Mouse (Mus musculus): ENCODE results near the gene Mdh1. TPM values are rescaled to one million over a fixed set of nuclear protein-coding genes. Genes with fewer than 3 reads are reported as not detected.
"Not testable (repeated sequence)": the region's sequence is repeated elsewhere in the genome, so short reads cannot be mapped to it uniquely, and the experiment has no call there.

Mdh1 gene
- polyA plus RNA-seq, 1 experiment: 261 TPM

GRCm38 (mm10) chr11:21545951-21546350 is 26.2 kb downstream of the Mdh1 start:
- TF ChIP-seq POLR2A (IDR thresholded peaks at IDR 0.05; ENCODE audit: low read depth, low read length): no peak
- H3K4me3 ChIP-seq (ENCODE audit: low read depth, low read length): no peak overlapping the region
- H3K27ac ChIP-seq (ENCODE audit: insufficient read depth, low read depth, low read length): no peak overlapping the region
- H3K27me3 ChIP-seq (ENCODE audit: control insufficient read depth, insufficient read depth, low read length): no peaks in the 10 kb centered on the region
- H3K4me1 ChIP-seq (ENCODE audit: control insufficient read depth, insufficient read depth, insufficient read length, low read length): peaks cover 7% of the 10 kb centered on the region; the same call in 1 of the 2 replicates
- no peaks in the 10 kb centered on the region for H3K36me3 ChIP-seq (ENCODE audit: control insufficient read depth, insufficient read depth, low read length)

DNA sequence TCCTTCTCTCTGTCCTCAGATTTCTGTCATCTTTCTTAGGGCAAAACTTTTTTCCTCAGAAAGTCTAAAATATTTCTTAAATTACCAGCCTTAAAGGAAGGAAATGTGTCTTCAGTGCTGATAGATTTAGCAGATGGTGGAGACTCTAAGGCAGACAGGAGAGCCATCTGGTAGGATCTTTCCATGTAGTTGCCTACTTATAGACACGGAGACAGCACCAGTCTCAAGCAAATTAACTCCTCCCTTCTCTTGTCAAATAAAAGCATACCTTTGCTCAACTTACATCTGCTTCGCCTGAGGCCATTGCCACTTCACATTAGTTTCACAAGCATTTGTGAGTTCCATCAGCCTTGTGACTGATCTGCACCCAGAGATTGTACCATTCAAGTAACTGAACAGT is 27.1 kb downstream of the Mdh1 start:
- peaks cover 2% of the 10 kb centered on the region; the same call in 1 of the 2 replicates for H3K4me1 ChIP-seq (ENCODE audit: control insufficient read depth, insufficient read depth, insufficient read length, low read length)
- TF ChIP-seq CTCF (IDR thresholded peaks at IDR 0.05; ENCODE audit: extremely low read depth, insufficient read length, insufficient replicate concordance, low read depth, low read length) (no peak), POLR2A (IDR thresholded peaks at IDR 0.05; ENCODE audit: low read depth, low read length) (no peak)
- H3K4me3 ChIP-seq (ENCODE audit: low read depth, low read length): no peak overlapping the region
- whole genome bisulfite sequencing: 65% methylated on average over 2 of the region's 2 CpGs
- no peak overlapping the region for H3K27ac ChIP-seq (ENCODE audit: insufficient read depth, low read depth, low read length)
- no peaks in the 10 kb centered on the region for H3K27me3 ChIP-seq (ENCODE audit: control insufficient read depth, insufficient read depth, low read length)
- H3K36me3 ChIP-seq (ENCODE audit: control insufficient read depth, insufficient read depth, low read length): no peaks in the 10 kb centered on the region

GRCm38 (mm10) chr11:21542731-21543130 is 29.4 kb downstream of the Mdh1 start:
- WGBS: 71% methylated on average over 5 of the region's 5 CpGs
- no peak overlapping the region for H3K27ac ChIP-seq (ENCODE audit: insufficient read depth, low read depth, low read length)
- TF ChIP-seq CTCF (IDR thresholded peaks at IDR 0.05; ENCODE audit: extremely low read depth, insufficient read length, insufficient replicate concordance, low read depth, low read length) (no peak), POLR2A (IDR thresholded peaks at IDR 0.05; ENCODE audit: low read depth, low read length) (no peak)
- no peak overlapping the region for H3K4me3 ChIP-seq (ENCODE audit: low read depth, low read length)
- H3K27me3 ChIP-seq (ENCODE audit: control insufficient read depth, insufficient read depth, low read length): no peaks in the 10 kb centered on the region
- no peaks in the 10 kb centered on the region for H3K36me3 ChIP-seq (ENCODE audit: control insufficient read depth, insufficient read depth, low read length)
- H3K4me1 ChIP-seq (ENCODE audit: control insufficient read depth, insufficient read depth, insufficient read length, low read length): peaks cover 2% of the 10 kb centered on the region; the same call in 1 of the 2 replicates

DNA sequence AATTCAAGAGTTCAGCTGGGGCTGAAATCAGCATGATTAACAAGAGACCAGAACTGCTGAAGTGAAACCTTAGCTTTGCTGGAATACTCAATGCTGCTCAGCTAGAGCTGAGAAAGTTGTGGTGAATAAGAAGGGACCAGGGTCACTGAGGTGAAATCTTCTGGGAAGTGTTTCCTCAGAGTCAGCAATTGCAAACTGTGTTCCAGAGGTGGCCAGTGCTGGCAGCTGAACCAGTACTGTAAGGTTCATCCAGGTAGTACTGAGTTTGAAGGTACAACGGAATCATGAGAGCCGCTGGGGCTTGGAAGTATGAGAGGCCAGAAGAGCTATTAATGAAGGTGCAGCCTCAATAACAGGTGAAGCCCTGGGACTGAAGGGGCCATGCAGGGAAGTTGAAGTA is 31.5 kb downstream of the Mdh1 start:
- no peaks in the 10 kb centered on the region for H3K36me3 ChIP-seq (ENCODE audit: control insufficient read depth, insufficient read depth, low read length)
- H3K4me3 ChIP-seq (ENCODE audit: low read depth, low read length): no peak overlapping the region
- no peak for TF ChIP-seq POLR2A (IDR thresholded peaks at IDR 0.05; ENCODE audit: low read depth, low read length)
- no peak overlapping the region for H3K27ac ChIP-seq (ENCODE audit: insufficient read depth, low read depth, low read length)
- H3K4me1 ChIP-seq (ENCODE audit: control insufficient read depth, insufficient read depth, insufficient read length, low read length): peaks cover 2% of the 10 kb centered on the region; the same call in 1 of the 2 replicates
- WGBS: 85% methylated on average over 2 of the region's 2 CpGs
- H3K27me3 ChIP-seq (ENCODE audit: control insufficient read depth, insufficient read depth, low read length): no peaks in the 10 kb centered on the region

DNA sequence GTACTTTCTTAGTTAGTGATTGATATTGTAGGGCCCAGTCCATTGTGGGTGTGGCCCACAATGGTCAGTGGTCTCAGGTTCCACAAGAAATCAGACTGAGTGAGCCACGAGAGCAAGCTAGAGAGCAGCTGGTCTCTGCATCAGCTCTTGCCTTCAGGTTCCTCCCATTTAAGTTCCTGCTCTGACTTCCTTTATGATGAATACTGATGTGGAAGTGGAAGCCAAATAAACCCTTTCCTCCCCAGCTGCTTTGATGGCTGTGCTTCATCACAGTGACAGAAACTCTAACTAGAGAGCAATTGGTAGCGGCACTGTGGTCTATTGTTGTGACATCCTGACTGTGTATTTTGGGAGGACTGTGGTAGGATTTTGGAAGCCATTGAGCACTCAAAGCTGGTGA is 32.1 kb downstream of the Mdh1 start:
- TF ChIP-seq POLR2A (IDR thresholded peaks at IDR 0.05; ENCODE audit: low read depth, low read length): no peak
- TF ChIP-seq CTCF (IDR thresholded peaks at IDR 0.05; ENCODE audit: extremely low read depth, insufficient read length, insufficient replicate concordance, low read depth, low read length): no peak
- Histone ChIP-seq H3K36me3 (ENCODE audit: control insufficient read depth, insufficient read depth, low read length) (no peaks in the 10 kb centered on the region), H3K4me3 (ENCODE audit: low read depth, low read length) (no peak overlapping the region), H3K27me3 (ENCODE audit: control insufficient read depth, insufficient read depth, low read length) (no peaks in the 10 kb centered on the region), H3K27ac (ENCODE audit: insufficient read depth, low read depth, low read length) (no peak overlapping the region), H3K4me1 (ENCODE audit: control insufficient read depth, insufficient read depth, insufficient read length, low read length) (peaks cover 2% of the 10 kb centered on the region; the same call in 1 of the 2 replicates)
- WGBS: 70% methylated on average over 2 of the region's 2 CpGs

DNA sequence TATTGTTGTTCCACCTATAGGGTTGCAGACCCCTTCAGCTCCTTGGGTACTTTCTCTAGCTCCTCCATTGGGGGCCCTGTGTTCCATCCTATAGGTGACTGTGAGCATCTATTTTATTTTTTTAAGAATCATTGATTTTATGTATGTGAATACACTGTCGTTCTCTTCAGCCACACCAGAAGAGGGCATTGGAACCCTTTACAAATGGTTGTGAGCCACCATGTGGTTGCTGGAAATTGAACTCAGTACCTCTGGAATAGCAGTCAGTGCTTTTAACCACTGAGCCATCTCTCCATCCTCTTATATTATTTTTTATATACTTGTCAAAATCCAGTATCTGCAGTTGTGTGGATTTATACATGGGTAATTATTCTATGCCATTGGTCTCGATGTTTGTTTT is 41.3 kb downstream of the Mdh1 start:
- H3K4me1 ChIP-seq (ENCODE audit: control insufficient read depth, insufficient read depth, insufficient read length, low read length); H3K36me3 ChIP-seq (ENCODE audit: control insufficient read depth, insufficient read depth, low read length); H3K27ac ChIP-seq (ENCODE audit: insufficient read depth, low read depth, low read length); H3K4me3 ChIP-seq (ENCODE audit: low read depth, low read length); H3K27me3 ChIP-seq (ENCODE audit: control insufficient read depth, insufficient read depth, low read length): not testable (repeated sequence)
- 84% methylated on average over 2 of the region's 2 CpGs for WGBS

DNA sequence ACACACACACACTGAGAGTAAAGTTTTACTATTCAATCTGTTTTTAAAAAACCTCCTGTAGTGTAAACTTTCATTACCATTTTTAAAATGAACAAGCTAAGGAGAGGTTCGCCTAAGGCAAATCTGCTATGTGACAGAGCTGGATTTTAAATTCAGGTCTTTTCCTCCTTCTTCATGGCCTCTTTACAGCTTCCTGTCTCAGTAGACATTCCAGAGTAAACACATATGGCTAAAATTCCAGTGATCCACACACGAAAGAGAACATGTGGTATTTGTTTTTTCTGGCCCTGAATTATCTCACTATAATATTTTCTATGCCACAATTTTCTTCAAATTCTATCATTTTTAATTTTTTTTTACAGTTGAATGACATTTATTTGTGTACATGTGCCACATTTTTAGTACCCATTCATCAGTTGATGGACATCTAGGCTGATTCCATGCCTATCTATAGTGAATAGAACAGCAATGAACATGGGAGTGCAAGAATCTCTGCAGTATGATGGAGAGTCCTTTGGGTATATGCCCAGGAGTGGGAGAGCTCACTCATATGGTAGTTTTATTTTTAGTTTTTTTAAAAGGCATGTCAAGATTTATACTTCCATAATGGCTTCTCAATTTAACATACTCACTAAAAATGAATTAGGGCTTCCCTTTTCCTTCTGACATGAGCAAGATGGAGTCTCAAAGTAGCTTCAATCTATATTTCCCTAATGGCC is 43.3 kb downstream of the Mdh1 start:
- 47% methylated on average over 2 of the region's 2 CpGs for WGBS
- no peaks in the 10 kb centered on the region for H3K27me3 ChIP-seq (ENCODE audit: control insufficient read depth, insufficient read depth, low read length)

DNA sequence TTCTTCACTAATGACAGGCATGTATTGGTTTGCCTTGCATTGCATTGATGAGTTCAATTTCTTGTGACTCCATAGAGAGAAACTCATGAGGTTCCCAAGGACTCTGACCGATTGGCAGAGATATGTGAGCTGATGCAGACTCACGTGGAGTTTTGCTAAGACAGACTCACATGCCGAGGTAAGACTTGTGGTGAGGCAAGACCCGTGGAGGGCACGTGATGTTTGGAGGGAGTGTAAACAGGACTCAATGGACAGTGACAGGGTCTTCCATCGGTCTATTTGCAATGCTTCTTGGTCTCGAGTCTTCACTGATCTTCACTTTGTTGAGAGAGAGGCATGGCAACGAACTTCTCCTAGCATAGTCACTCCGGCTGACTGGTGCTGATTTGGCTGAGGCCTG is 54.4 kb downstream of the Mdh1 start:
- Histone ChIP-seq H3K36me3 (ENCODE audit: control insufficient read depth, insufficient read depth, low read length) (no peaks in the 10 kb centered on the region), H3K27me3 (ENCODE audit: control insufficient read depth, insufficient read depth, low read length) (no peaks in the 10 kb centered on the region), H3K4me3 (ENCODE audit: low read depth, low read length) (no peak overlapping the region), H3K27ac (ENCODE audit: insufficient read depth, low read depth, low read length) (no peak overlapping the region), H3K4me1 (ENCODE audit: control insufficient read depth, insufficient read depth, insufficient read length, low read length) (no peaks in the 10 kb centered on the region)
- TF ChIP-seq POLR2A (IDR thresholded peaks at IDR 0.05; ENCODE audit: low read depth, low read length) (no peak), CTCF (IDR thresholded peaks at IDR 0.05; ENCODE audit: extremely low read depth, insufficient read length, insufficient replicate concordance, low read depth, low read length) (no peak)
- 83% methylated on average over 9 of the region's 9 CpGs for WGBS

More for the DNA sequence above, 43.3 kb downstream of the Mdh1 start:
- H3K36me3 ChIP-seq (ENCODE audit: control insufficient read depth, insufficient read depth, low read length): no peaks in the 10 kb centered on the region
- no peaks in the 10 kb centered on the region for H3K4me1 ChIP-seq (ENCODE audit: control insufficient read depth, insufficient read depth, insufficient read length, low read length)
- no peak overlapping the region for H3K4me3 ChIP-seq (ENCODE audit: low read depth, low read length)
- H3K27ac ChIP-seq (ENCODE audit: insufficient read depth, low read depth, low read length): no peak overlapping the region
- TF ChIP-seq CTCF (IDR thresholded peaks at IDR 0.05; ENCODE audit: extremely low read depth, insufficient read length, insufficient replicate concordance, low read depth, low read length) (no peak), POLR2A (IDR thresholded peaks at IDR 0.05; ENCODE audit: low read depth, low read length) (no peak)

- 87% methylated on average over 1 of the region's 1 CpGs for WGBS
- not testable (repeated sequence) for H3K4me3 ChIP-seq (ENCODE audit: low read depth, low read length); H3K4me1 ChIP-seq (ENCODE audit: control insufficient read depth, insufficient read depth, insufficient read length, low read length); H3K36me3 ChIP-seq (ENCODE audit: control insufficient read depth, insufficient read depth, low read length); H3K27me3 ChIP-seq (ENCODE audit: control insufficient read depth, insufficient read depth, low read length); H3K27ac ChIP-seq (ENCODE audit: insufficient read depth, low read depth, low read length)
Measured at GRCm38 (mm10) chr11:21516396-21516795, 55.8 kb downstream of the Mdh1 start.

DNA sequence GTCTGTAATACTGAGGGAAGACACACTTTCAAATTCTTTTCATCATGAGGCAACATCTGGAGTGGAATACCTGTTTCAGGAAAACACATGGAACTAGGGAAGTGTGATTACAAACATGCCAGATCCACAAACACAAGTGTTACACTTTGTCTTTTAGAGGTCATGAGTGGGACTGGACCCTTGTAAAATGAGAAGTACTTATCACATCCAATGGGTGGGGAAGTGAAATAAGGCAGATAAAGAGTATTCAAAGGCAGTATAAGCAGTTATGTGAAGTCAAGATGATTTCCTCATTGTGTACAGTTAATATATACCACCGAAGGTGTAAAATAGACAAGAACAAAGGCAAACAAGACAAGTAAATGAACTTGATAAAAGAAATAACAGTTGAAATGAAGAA is 61.6 kb downstream of the Mdh1 start:
- not testable (repeated sequence) for H3K36me3 ChIP-seq (ENCODE audit: control insufficient read depth, insufficient read depth, low read length); H3K4me3 ChIP-seq (ENCODE audit: low read depth, low read length); H3K27me3 ChIP-seq (ENCODE audit: control insufficient read depth, insufficient read depth, low read length); H3K27ac ChIP-seq (ENCODE audit: insufficient read depth, low read depth, low read length); H3K4me1 ChIP-seq (ENCODE audit: control insufficient read depth, insufficient read depth, insufficient read length, low read length)
- 33% methylated on average over 1 of the region's 1 CpGs for WGBS

DNA sequence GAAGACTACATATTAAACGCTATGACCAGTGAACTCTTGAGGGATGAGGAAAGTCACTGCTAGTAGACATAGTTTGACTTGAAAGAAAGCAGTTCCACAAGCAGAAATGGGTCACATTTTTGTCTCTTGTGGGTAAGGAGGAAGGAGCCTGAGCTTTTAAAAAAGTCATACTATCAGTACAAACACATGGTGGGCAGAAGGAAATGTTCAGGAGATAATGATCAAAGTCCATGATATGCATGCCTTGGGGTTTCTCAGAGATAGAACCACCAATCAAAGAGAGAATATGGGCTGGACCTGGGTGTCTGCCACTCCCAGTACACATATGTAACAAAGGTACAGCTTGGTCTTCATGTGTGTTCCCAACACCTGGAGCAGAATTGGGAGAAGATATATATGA is 63.5 kb downstream of the Mdh1 start:
- H3K27me3 ChIP-seq (ENCODE audit: control insufficient read depth, insufficient read depth, low read length); H3K4me1 ChIP-seq (ENCODE audit: control insufficient read depth, insufficient read depth, insufficient read length, low read length); H3K4me3 ChIP-seq (ENCODE audit: low read depth, low read length); H3K36me3 ChIP-seq (ENCODE audit: control insufficient read depth, insufficient read depth, low read length); H3K27ac ChIP-seq (ENCODE audit: insufficient read depth, low read depth, low read length): not testable (repeated sequence)
- WGBS: 82% methylated on average over 1 of the region's 1 CpGs
